In the genomic region with DNA sequence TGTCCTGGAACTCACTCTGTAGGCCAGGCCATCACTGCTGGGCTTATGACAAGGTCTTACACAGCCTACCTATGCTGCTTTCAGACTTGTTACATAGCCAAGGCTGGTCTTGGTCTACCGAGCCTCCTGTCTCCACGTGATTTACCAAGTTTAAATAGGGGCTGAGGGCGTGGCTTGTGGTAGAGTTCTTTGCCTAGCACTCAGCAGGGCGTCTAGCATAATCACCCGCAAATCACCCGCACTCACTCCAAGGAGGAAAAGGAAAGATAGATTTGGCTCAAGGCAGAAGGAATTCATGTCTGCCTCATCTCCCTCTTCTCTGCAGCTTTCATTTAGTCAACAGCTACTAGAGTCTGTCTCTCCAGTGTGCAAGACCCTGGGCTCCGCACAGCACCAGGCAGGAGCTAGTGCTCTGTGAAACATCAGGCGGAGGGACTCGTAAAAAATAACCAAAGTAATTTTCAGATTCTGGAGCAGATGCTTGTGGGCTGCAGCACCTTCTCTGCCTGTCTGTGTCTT, we compare ENCODE assay signal across 8 mouse cellular contexts. TPM values are rescaled to one million over a fixed set of nuclear protein-coding genes. Genes with fewer than 3 reads are reported as not detected.
DNase-seq lines count a peak whose midpoint lies in the region; ATAC-seq and TF ChIP-seq lines count a peak whose summit lies in the region.

No protein-coding gene starts in this region.

- H3K9ac ChIP-seq in heart, embryonic 14.5 days (ENCODE audit: low read length) = peak overlapping the region; percentile 97
- H3K9ac ChIP-seq in liver, embryonic 13.5 days = no peak overlapping the region

- H3K36me3 ChIP-seq in heart, embryonic 14.5 days (ENCODE audit: control insufficient read depth, insufficient read depth, low read length) = peaks cover 6% of the 10 kb centered on the region
- no peaks in the 10 kb centered on the region for H3K36me3 ChIP-seq in liver, embryonic 13.5 days
- H3K36me3 ChIP-seq in small intestine, adult 2 months (ENCODE audit: control insufficient read depth, insufficient read depth, low read length) = no peaks in the 10 kb centered on the region

- H3K4me1 ChIP-seq in heart, embryonic 14.5 days (ENCODE audit: control insufficient read depth in 2 of 2, insufficient read depth in 2 of 2, low read length in 2 of 2) = peaks cover 34 to 57% of the 10 kb centered on the region in 2 experiments
- H3K4me1 ChIP-seq in liver, embryonic 13.5 days (replicated peaks) = peaks cover 79% of the 10 kb centered on the region
- no peaks in the 10 kb centered on the region for H3K4me1 ChIP-seq in small intestine, adult 2 months (ENCODE audit: control insufficient read depth, insufficient read depth, insufficient read length, low read length)

- H3K9me3 ChIP-seq in heart, embryonic 14.5 days (ENCODE audit: control insufficient read depth, low read length) = no peaks in the 10 kb centered on the region
- H3K9me3 ChIP-seq in liver, embryonic 13.5 days (replicated peaks) = no peaks in the 10 kb centered on the region

- no peaks in the 10 kb centered on the region for H3K27me3 ChIP-seq in heart, embryonic 14.5 days (ENCODE audit: control insufficient read depth, insufficient read depth, low read length)
- peaks cover 56% of the 10 kb centered on the region for H3K27me3 ChIP-seq in liver, embryonic 13.5 days
- peaks cover 13% of the 10 kb centered on the region for H3K27me3 ChIP-seq in small intestine, adult 2 months (ENCODE audit: control insufficient read depth, insufficient read depth, low read length)

- 16% methylated on average over 9 of the region's 9 CpGs for WGBS in heart, embryonic 14.5 days
- 28% methylated on average over 9 of the region's 9 CpGs for WGBS in liver, embryonic 13.5 days (ENCODE audit: insufficient replicate concordance)
- 53% methylated on average over 9 of the region's 9 CpGs for WGBS in small intestine, adult 2 months

- H3K4me2 ChIP-seq in heart, embryonic 14.5 days (ENCODE audit: low read length) = peak overlapping the region; percentile 82
- peak overlapping the region; percentile 95 for H3K4me2 ChIP-seq in liver, embryonic 13.5 days

- no peak for ATAC-seq in heart, embryonic 14.5 days (ENCODE audit: insufficient number of reproducible peaks, insufficient read depth, low FRiP score, low read depth)
- no peak for ATAC-seq in liver, embryonic 13.5 days (ENCODE audit: low read depth)

- no peak for TF ChIP-seq CTCF in small intestine, adult 2 months (IDR thresholded peaks at IDR 0.05; ENCODE audit: extremely low read depth, insufficient read length, insufficient replicate concordance, low read depth, low read length)

- peak overlapping the region in 1 of 2 experiments; percentile 68; a peak in 2 of 4 replicates for H3K4me3 ChIP-seq in heart, embryonic 14.5 days (ENCODE audit: control insufficient read depth in 1 of 2, insufficient read depth in 1 of 2, low read depth in 1 of 2, low read length in 2 of 2)
- no peak overlapping the region; the same call in 1 of the 2 replicates for H3K4me3 ChIP-seq in liver, embryonic 13.5 days (replicated peaks)
- H3K4me3 ChIP-seq in small intestine, adult 2 months (ENCODE audit: low read depth, low read length) = no peak overlapping the region

- DNase-seq in cerebellum, adult 18-20 months = peak; percentile 61 to 62
- no peak for DNase-seq in cerebellum, adult 11-12 months
- peak; percentile 64 to 75 for DNase-seq in right cerebral cortex, adult 2 months (ENCODE audit: low spot score in 2 of 2)
- no peak for DNase-seq in right cerebral cortex, postnatal 10 days (ENCODE audit: low spot score in 2 of 2)
- no peak for DNase-seq in liver, embryonic 13.5 days
- DNase-seq in urinary bladder, postnatal 10 days (ENCODE audit: low spot score) = no peak

- no peak for TF ChIP-seq POLR2A in small intestine, adult 2 months (IDR thresholded peaks at IDR 0.05; ENCODE audit: low read depth, low read length)

- peak overlapping the region; percentile 6 to 98; a peak in 3 of 4 replicates for H3K27ac ChIP-seq in heart, embryonic 14.5 days (replicated peaks in 1 of 2; ENCODE audit: control insufficient read depth in 1 of 2, insufficient read depth in 1 of 2, low read depth in 2 of 2, low read length in 2 of 2)
- H3K27ac ChIP-seq in liver, embryonic 13.5 days = no peak overlapping the region
- peak overlapping the region; percentile 52; the same call in 1 of the 2 replicates for H3K27ac ChIP-seq in small intestine, adult 2 months (ENCODE audit: insufficient read depth, low read depth, low read length)

RNA-seq across cellular contexts. Expression of a gene that starts 1.5 kb away (rescaled TPM):
- 65.0 and 73.7 TPM in 2 replicates for polyA plus RNA-seq in heart, embryonic 14.5 days (2014; fragmentation: Nextera tagmentation; extraction: Ambion mirVana)
- 6.9 and 7.8 TPM in 2 replicates for polyA plus RNA-seq in liver, embryonic 13.5 days (2015; fragmentation: Nextera tagmentation; extraction: Ambion mirVana)
- polyA plus RNA-seq in small intestine, adult 2 months (2012; rRNA removed) = 10.8 and 31.3 TPM in 2 replicates

Comparison
In these comparisons a context has a peak if more than half of its experiments do, and no peak if none do; other contexts are left out.
1. DNase-seq: peak in cerebellum, adult 18-20 months (2 of 2) and right cerebral cortex, adult 2 months (2 of 2); none in cerebellum, adult 11-12 months (single experiment), right cerebral cortex, postnatal 10 days (0 of 2), liver, embryonic 13.5 days (single experiment) and urinary bladder, postnatal 10 days (single experiment).